Mouse (Mus musculus): Measurements from ENCODE around the gene Rbks. TPM values are rescaled to one million over a fixed set of nuclear protein-coding genes. Genes with fewer than 3 reads are reported as not detected.

Rbks gene
- polyA plus RNA-seq, 1 experiment from 2014 or later, result 9.8 TPM

DNA sequence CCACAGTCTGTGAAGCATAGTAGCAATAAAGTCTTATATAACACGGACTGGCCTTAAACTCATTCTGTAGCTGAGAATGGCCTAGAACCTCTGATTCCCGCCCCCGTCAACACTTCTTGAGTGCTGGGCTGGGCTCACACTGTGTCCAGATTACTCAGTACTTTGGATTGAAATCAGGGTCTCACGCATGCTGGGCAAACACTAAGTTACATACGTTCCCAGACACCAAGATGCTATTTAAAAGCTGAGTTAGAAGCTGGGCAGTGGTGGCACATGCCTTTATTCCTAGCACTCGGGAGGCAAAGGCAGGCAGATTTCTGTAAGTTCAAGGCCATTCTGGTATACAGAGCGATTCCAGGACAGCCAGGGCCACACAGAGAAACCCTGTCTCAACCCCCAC, 99.3 kb downstream of the Rbks start:
- Histone ChIP-seq H3K27me3 (replicated peaks; ENCODE audit: insufficient read depth, low read length) (no peaks in the 10 kb centered on the region), H3K4me2 (replicated peaks; ENCODE audit: low read depth, low read length) (no peak overlapping the region), H3K27ac (ENCODE audit: low read length) (0 out of 2 replicates have a peak overlapping the region, but pooled peaks have one; percentile 32), H3K9me3 (ENCODE audit: low read length) (no peaks in the 10 kb centered on the region), H3K9ac (replicated peaks; ENCODE audit: low read depth) (no peak overlapping the region), H3K36me3 (ENCODE audit: insufficient read depth, low read length) (no peaks in the 10 kb centered on the region), H3K4me3 (ENCODE audit: low read depth, low read length) (no peak overlapping the region), H3K4me1 (ENCODE audit: insufficient read depth, low read depth, low read length) (peaks cover 3% of the 10 kb centered on the region; the same call in 1 of the 2 replicates)
- WGBS, result 55% methylated on average over 7 of the region's 7 CpGs
- ATAC-seq (no peak), DNase-seq (ENCODE audit: low spot score) (peak; percentile 36)
- TF ChIP-seq CTCF (IDR thresholded peaks at IDR 0.05) (no peak), EP300 (IDR thresholded peaks at IDR 0.05) (no peak)

DNA sequence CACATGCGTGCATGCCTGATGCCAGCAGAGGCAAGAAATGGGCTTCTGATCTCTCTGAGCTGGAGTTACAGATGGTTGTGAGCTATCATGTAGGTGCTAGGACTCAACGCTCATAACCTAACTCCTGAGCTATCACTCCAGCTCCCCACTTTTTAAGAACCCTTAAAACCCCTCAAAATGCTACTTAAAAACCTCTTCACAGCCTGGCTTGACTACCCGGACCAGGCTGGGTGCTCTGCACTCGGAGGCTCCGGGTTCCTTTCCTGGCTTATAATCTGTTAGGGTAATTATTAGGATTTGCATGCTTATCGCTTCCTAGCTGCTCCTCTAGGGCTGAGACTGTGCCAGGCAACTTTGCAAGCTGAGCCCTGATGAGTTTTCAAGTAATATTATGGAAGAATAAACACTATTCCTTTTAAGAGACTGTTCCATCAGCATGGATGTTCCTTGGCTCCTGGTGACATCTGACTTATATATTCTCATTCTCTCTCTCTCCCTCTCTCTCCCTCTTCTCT, 99.9 kb downstream of the Rbks start:
- DNase-seq (ENCODE audit: low spot score), result peak; percentile 30
- Histone ChIP-seq H3K9me3 (ENCODE audit: low read length) (no peaks in the 10 kb centered on the region), H3K36me3 (ENCODE audit: insufficient read depth, low read length) (no peaks in the 10 kb centered on the region), H3K4me3 (ENCODE audit: low read depth, low read length) (no peak overlapping the region), H3K9ac (replicated peaks; ENCODE audit: low read depth) (no peak overlapping the region), H3K27ac (ENCODE audit: low read length) (peak overlapping the region; percentile 68), H3K27me3 (replicated peaks; ENCODE audit: insufficient read depth, low read length) (no peaks in the 10 kb centered on the region), H3K4me2 (replicated peaks; ENCODE audit: low read depth, low read length) (peak overlapping the region; percentile 58; the same call in 1 of the 2 replicates), H3K4me1 (ENCODE audit: insufficient read depth, low read depth, low read length) (peaks cover 3% of the 10 kb centered on the region; the same call in 1 of the 2 replicates)
- 49% methylated on average over 6 of the region's 6 CpGs for WGBS
- ATAC-seq, result no peak
- TF ChIP-seq CTCF (IDR thresholded peaks at IDR 0.05) (no peak), EP300 (IDR thresholded peaks at IDR 0.05) (no peak)

DNA sequence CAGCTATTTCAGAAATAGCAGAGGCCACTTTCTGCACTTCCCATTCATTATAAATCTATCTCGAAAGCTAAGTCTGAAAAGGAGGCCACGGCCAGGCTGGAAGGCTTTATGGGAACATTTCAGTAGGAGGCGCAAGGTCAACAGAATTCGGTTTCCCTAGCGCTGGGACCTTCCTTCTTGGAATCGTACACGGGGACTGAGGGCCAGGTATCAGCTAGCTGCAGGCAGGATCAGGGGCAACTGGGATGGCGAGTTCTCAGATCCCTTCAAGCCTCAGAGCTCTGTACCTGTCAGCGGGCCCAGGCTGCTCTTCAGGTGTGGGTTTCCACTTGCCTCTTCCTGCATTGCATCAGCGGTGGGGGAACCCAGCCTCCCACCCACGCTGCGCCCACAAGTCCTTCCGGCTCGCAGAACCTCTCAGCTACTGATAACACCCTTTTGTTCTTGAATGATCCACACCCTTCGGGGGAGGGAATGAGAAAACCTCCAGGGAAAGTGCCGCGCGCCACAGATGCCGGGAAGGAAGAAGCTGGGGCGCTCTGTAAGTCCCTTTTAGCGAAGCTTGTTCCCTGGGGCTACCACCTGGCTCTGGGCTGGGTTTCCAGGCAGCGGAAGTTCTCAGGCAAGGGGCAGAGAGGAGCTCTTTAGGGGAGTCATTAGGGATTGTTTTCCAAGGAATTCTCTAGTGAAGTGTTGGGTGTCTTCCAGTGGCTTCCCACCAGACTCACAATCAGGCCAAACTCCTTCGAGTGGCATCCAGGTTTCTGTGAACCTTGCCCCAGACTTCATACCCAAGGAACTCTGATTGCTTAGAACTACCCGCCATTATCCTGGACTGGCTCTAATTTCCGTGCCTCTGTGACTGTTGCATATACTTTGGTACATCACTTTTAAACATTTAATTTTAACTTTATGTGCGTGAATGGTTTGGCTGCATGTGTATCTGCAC, 100.7 kb downstream of the Rbks start, which contains the start of gene Mrpl33:
Gene Mrpl33 (plus strand): TSS at position 455 of the 949 bp plus-strand sequence.
- H3K9ac ChIP-seq (replicated peaks; ENCODE audit: low read depth), result peak within 1 kb of the TSS; percentile 3; the same call in 1 of the 2 replicates
- H3K4me1 ChIP-seq (ENCODE audit: insufficient read depth, low read depth, low read length), result 0 out of 2 replicates have a peak, but pooled peaks cover 3% of the 10 kb centered on the region
- DNase-seq (ENCODE audit: low spot score) (peak; percentile 84), ATAC-seq (peak; percentile 84)
- H3K9me3 ChIP-seq (ENCODE audit: low read length), result no peaks in the 10 kb centered on the region
- peak within 1 kb of the TSS; percentile 68 for H3K27ac ChIP-seq (ENCODE audit: low read length)
- no peaks in the 10 kb centered on the region for H3K27me3 ChIP-seq (replicated peaks; ENCODE audit: insufficient read depth, low read length)
- peak within 1 kb of the TSS; percentile 58 for H3K4me2 ChIP-seq (replicated peaks; ENCODE audit: low read depth, low read length)
- WGBS, result 8% methylated on average over 26 of the region's 26 CpGs
- TF ChIP-seq CTCF (IDR thresholded peaks at IDR 0.05) (peak; percentile 60), EP300 (IDR thresholded peaks at IDR 0.05) (no peak)
- no peaks in the 10 kb centered on the region for H3K36me3 ChIP-seq (ENCODE audit: insufficient read depth, low read length)
- H3K4me3 ChIP-seq (ENCODE audit: low read depth, low read length), result peak within 1 kb of the TSS; percentile 22

DNA sequence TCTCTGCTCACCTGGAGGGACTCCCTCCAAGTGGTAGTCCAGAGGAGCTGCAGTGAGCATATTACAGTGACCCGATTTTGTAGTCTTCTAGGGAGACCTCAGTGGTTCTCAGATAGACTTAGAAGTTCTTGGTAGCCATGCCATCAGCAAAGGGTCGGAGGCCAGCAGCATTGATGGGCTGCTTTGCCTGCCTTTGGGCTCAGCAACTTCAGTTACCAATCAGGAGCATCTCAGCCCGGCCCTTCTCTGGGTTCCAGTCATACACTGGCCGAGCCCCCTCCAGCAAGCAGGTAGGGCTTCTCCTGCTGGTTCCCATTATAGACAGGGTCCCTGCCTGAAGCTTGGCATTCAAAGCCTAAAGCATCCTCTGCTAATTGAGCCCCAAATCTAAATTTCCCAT, 101.6 kb downstream of the Rbks start:
- Histone ChIP-seq H3K27ac (ENCODE audit: low read length) (peak overlapping the region; percentile 68; the same call in 1 of the 2 replicates), H3K27me3 (replicated peaks; ENCODE audit: insufficient read depth, low read length) (no peaks in the 10 kb centered on the region), H3K4me3 (ENCODE audit: low read depth, low read length) (no peak overlapping the region), H3K9ac (replicated peaks; ENCODE audit: low read depth) (no peak overlapping the region), H3K36me3 (ENCODE audit: insufficient read depth, low read length) (no peaks in the 10 kb centered on the region), H3K4me1 (ENCODE audit: insufficient read depth, low read depth, low read length) (0 out of 2 replicates have a peak, but pooled peaks cover 3% of the 10 kb centered on the region), H3K4me2 (replicated peaks; ENCODE audit: low read depth, low read length) (no peak overlapping the region), H3K9me3 (ENCODE audit: low read length) (no peaks in the 10 kb centered on the region)
- ATAC-seq, result no peak
- no peak for DNase-seq (ENCODE audit: low spot score)
- WGBS, result 62% methylated on average over 4 of the region's 4 CpGs
- no peak for TF ChIP-seq EP300 (IDR thresholded peaks at IDR 0.05)
- TF ChIP-seq CTCF (IDR thresholded peaks at IDR 0.05), result no peak

DNA sequence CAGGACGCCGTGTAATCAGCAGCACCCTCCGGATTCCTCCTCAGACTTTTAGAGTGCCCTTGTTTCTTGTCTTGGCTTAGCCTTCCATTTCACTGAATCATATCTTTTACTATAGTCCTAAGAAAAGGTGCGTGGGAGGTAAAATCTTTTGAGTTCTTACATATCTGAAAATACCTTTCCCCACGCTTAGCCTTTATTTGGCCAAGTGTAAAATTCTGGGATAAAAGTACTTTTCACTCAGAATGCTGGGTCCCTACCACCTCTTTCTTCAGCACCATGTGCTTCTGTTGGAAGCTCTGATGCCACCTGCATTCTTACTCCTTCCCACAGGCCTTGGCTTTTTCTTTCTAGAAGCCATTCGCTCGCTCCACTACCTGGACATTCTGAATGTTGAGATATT, 106.3 kb downstream of the Rbks start:
- Histone ChIP-seq H3K36me3 (ENCODE audit: insufficient read depth, low read length) (no peaks in the 10 kb centered on the region), H3K4me1 (ENCODE audit: insufficient read depth, low read depth, low read length) (no peaks in the 10 kb centered on the region), H3K27me3 (replicated peaks; ENCODE audit: insufficient read depth, low read length) (no peaks in the 10 kb centered on the region), H3K4me2 (replicated peaks; ENCODE audit: low read depth, low read length) (no peak overlapping the region), H3K4me3 (ENCODE audit: low read depth, low read length) (no peak overlapping the region), H3K9me3 (ENCODE audit: low read length) (no peaks in the 10 kb centered on the region), H3K9ac (replicated peaks; ENCODE audit: low read depth) (no peak overlapping the region), H3K27ac (ENCODE audit: low read length) (no peak overlapping the region)
- 81% methylated on average over 7 of the region's 7 CpGs for WGBS
- DNase-seq (ENCODE audit: low spot score), result no peak
- ATAC-seq, result no peak
- TF ChIP-seq CTCF (IDR thresholded peaks at IDR 0.05), result no peak
- no peak for TF ChIP-seq EP300 (IDR thresholded peaks at IDR 0.05)

DNA sequence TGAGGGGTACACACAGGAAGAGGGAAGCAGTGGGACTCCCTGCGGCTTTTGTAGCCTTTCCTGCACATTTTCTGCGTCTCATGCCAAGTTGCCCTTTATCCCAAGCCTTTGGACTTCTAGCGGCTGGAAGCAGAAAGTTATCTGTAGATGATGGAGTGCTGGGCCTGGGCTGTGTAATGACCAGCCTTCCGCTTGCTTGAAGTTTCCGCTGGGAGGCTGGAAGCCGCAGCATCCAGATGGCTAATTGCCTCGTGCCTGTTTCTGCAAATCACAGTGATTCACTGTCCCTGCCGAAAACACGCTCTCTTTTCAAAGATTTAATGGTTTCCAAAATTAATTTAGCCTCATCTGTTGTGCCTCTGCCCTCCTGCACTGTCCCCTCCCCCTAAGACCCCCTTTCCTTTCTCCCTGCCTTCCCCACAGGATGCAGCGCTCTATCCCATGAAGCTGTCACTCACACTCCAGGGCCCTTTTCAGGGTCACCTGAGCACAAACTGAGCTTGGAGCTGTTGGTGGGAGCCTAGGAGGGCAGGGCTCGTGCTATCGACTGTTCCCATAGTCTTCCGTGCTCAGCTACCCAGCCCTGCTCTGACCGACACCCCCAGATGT, 107.6 kb downstream of the Rbks start:
- TF ChIP-seq CTCF (IDR thresholded peaks at IDR 0.05) (no peak), EP300 (IDR thresholded peaks at IDR 0.05) (no peak)
- H3K9me3 ChIP-seq (ENCODE audit: low read length), result no peaks in the 10 kb centered on the region
- no peak overlapping the region for H3K27ac ChIP-seq (ENCODE audit: low read length)
- H3K36me3 ChIP-seq (ENCODE audit: insufficient read depth, low read length), result no peaks in the 10 kb centered on the region
- ATAC-seq, result no peak
- H3K9ac ChIP-seq (replicated peaks; ENCODE audit: low read depth), result no peak overlapping the region
- H3K27me3 ChIP-seq (replicated peaks; ENCODE audit: insufficient read depth, low read length), result no peaks in the 10 kb centered on the region
- DNase-seq (ENCODE audit: low spot score), result no peak
- no peak overlapping the region for H3K4me2 ChIP-seq (replicated peaks; ENCODE audit: low read depth, low read length)
- H3K4me3 ChIP-seq (ENCODE audit: low read depth, low read length), result no peak overlapping the region
- H3K4me1 ChIP-seq (ENCODE audit: insufficient read depth, low read depth, low read length), result no peaks in the 10 kb centered on the region
- 75% methylated on average over 14 of the region's 14 CpGs for WGBS
